Mouse (Mus musculus) limb, embryonic 14.5 days (tissue): ENCODE data around the gene Ubxn4. TPM values are rescaled to one million over a fixed set of nuclear protein-coding genes. Genes with fewer than 3 reads are reported as not detected.

Source experiments
- ATAC-seq: fragments of 200-750 bp; cut with Nextera tagmentation; 2 replicates; pipeline ENCODE4 v1.8.0; 2017; ENCODE audit warnings: low read depth, moderate number of reproducible peaks, moderate TSS enrichment; ENCODE audit not compliant: low FRiP score
- DNase-seq: peaks from one replicate; pipeline ENCODE4 v3.0.0-alpha.2; 2015; ENCODE audit warnings: low spot score
- H3K27ac ChIP-seq: fragments of 300-500 bp; sonication (generic); replicated peaks from 2 replicates; pipeline ENCODE4 v1.5.1; 2014; ENCODE audit warnings: low read depth, mild to moderate bottlenecking, low read length, moderate library complexity, mixed read lengths
- H3K27me3 ChIP-seq: fragments of 300-500 bp; sonication (generic); 2 replicates; pipeline ENCODE4 v1.6.1; 2014; ENCODE audit warnings: low read length, mixed read lengths; ENCODE audit not compliant: control insufficient read depth, insufficient read depth
- H3K36me3 ChIP-seq: fragments of 300-500 bp; sonication (generic); 2 replicates; pipeline ENCODE4 v1.6.1; 2014; ENCODE audit warnings: mild to moderate bottlenecking, low read length, moderate library complexity, mixed read lengths; ENCODE audit not compliant: control insufficient read depth, insufficient read depth
- H3K4me1 ChIP-seq: fragments of 300-500 bp; sonication (generic); 2 replicates; pipeline ENCODE4 v1.6.1; 2014; ENCODE audit warnings: antibody characterized with exemption, low read length, mixed read lengths; ENCODE audit not compliant: control insufficient read depth, insufficient read depth
- H3K4me2 ChIP-seq: fragments of 300-500 bp; sonication (generic); replicated peaks from 2 replicates; pipeline ENCODE4 v1.6.1; 2014; ENCODE audit warnings: low read depth, mild to moderate bottlenecking, low read length, moderate library complexity; ENCODE audit not compliant: severe bottlenecking
- H3K4me3 ChIP-seq: fragments of 300-500 bp; sonication (generic); replicated peaks from 2 replicates; pipeline ENCODE4 v1.5.1; 2014; ENCODE audit warnings: low read length
- H3K9ac ChIP-seq: fragments of 300-500 bp; sonication (generic); 2 replicates; pipeline ENCODE4 v1.6.1; 2014; ENCODE audit warnings: mild to moderate bottlenecking, low read depth, low read length, moderate library complexity; ENCODE audit not compliant: severe bottlenecking
- H3K9me3 ChIP-seq: fragments of 300-500 bp; sonication (generic); 2 replicates; pipeline ENCODE4 v1.6.1; 2016; ENCODE audit warnings: low read length; ENCODE audit not compliant: control insufficient read depth
- POLR2A ChIP-seq: fragments of 200-500 bp; IDR thresholded peaks from 2 replicates; pipeline ENCODE4 v1.8.0; 2012; ENCODE audit warnings: inconsistent platforms, mild to moderate bottlenecking, moderate library complexity, borderline replicate concordance; ENCODE audit not compliant: insufficient read depth, insufficient read length; ENCODE audit errors: extremely low read depth
- WGBS: fragments of 180-500 bp; shearing (Covaris S2); extraction: QIAGEN DNeasy Blood & Tissue Kit; methylation state at CpG from one replicate; pipeline ENCODE4 v1.1.7; 2014; 5-methylcytosine and 5-hydroxymethylcytosine counted together
- microRNA counts: library from miRNA; unstranded; fragments of <30 nt; microRNA quantifications from one replicate; lab custom pipeline; 2016
- microRNA-seq: library from miRNA; unstranded; fragments of <30 nt; microRNA quantifications from one replicate; pipeline ENCODE4, GENCODE M21; 2016
- polyA plus RNA-seq, 2 experiments: library from polyadenylated mRNA; depleted of rRNA in 1 of 2; stranded (reverse) in 1 of 2; unstranded in 1 of 2; fragments of >200 nt; fragmentation: Nextera tagmentation in 1 of 2; extraction: Ambion mirVana in 1 of 2; gene quantifications; 2 replicates each; pipeline versions ENCODE4 v1.2.1 to v1.2.3; 2012 to 2014

Ubxn4 gene
- polyA plus RNA-seq, 2 experiments: 46.5 to 64.0 TPM

GRCm38 (mm10) chr1:128327165-128327564 lies 83.4 kb downstream of the Ubxn4 start:
- Histone ChIP-seq H3K4me3 (no peak overlapping the region), H3K27me3 (no peaks in the 10 kb centered on the region), H3K4me1 (no peaks in the 10 kb centered on the region), H3K9ac (no peak overlapping the region), H3K9me3 (no peaks in the 10 kb centered on the region), H3K36me3 (peaks cover 35% of the 10 kb centered on the region), H3K27ac (no peak overlapping the region), H3K4me2 (no peak overlapping the region)
- WGBS: 94% methylated on average over 1 of the region's 1 CpGs
- ATAC-seq (no peak), DNase-seq (no peak)
- TF ChIP-seq POLR2A: no peak

- no peak for ATAC-seq
Observed at GRCm38 (mm10) chr1:128328218-128328617, 84.5 kb downstream of the Ubxn4 start, which contains the start of gene Lct. Gene Lct (minus strand): TSS chr1:128328318.

More at GRCm38 (mm10) chr1:128328218-128328617, 84.5 kb downstream of the Ubxn4 start, which contains the start of gene Lct:
- Histone ChIP-seq H3K27me3 (no peaks in the 10 kb centered on the region), H3K9ac (no peak within 1 kb of the TSS), H3K9me3 (no peaks in the 10 kb centered on the region), H3K4me2 (no peak within 1 kb of the TSS), H3K27ac (no peak within 1 kb of the TSS), H3K4me1 (no peaks in the 10 kb centered on the region), H3K36me3 (peaks cover 46% of the 10 kb centered on the region), H3K4me3 (no peak within 1 kb of the TSS)
- WGBS: 82% methylated on average over 3 of the region's 3 CpGs
- TF ChIP-seq POLR2A: no peak
- no peak for DNase-seq

MicroRNAs within 50 kb of the gene (microRNA counts, 519-probe panel; counts per million panel counts)
- microRNA mmu-miR-128 (lab: Ali Mortazavi, UCI): 2,939 counts per million, percentile 54 among the panel's probes with 10 or more counts

Small RNA genes lying within 50 kb of the gene (microRNA-seq; reads per million reads assigned to microRNA genes)
- 206 reads per million, percentile 55 among the genes with 10 or more reads in this experiment for gene Mir128-1

Other genes with a start within 250 kb of the Ubxn4 start
- 10.4 and 13.0 TPM in 2 replicates for gene Zranb3, start 140.9 kb upstream of the Ubxn4 start, polyA plus RNA-seq (2012; rRNA removed)
- gene Zranb3, start 140.9 kb upstream of the Ubxn4 start, polyA plus RNA-seq (2014; fragmentation: Nextera tagmentation; extraction: Ambion mirVana): 6.9 and 9.8 TPM in 2 replicates
- 73.2 and 87.4 TPM in 2 replicates for gene R3hdm1, start 140.7 kb upstream of the Ubxn4 start, polyA plus RNA-seq (2012; rRNA removed)
- 66.2 and 75.7 TPM in 2 replicates for gene R3hdm1, start 140.7 kb upstream of the Ubxn4 start, polyA plus RNA-seq (2014; fragmentation: Nextera tagmentation; extraction: Ambion mirVana)
- gene Lct, start 84.4 kb downstream of the Ubxn4 start, polyA plus RNA-seq (2012; rRNA removed): 0.46 and 0.52 TPM in 2 replicates
- gene Lct, start 84.4 kb downstream of the Ubxn4 start, polyA plus RNA-seq (2014; fragmentation: Nextera tagmentation; extraction: Ambion mirVana): 0.12 and 0.17 TPM in 2 replicates
- 124 and 126 TPM in 2 replicates for gene Mcm6, start 115.7 kb downstream of the Ubxn4 start, polyA plus RNA-seq (2012; rRNA removed)
- 193 and 207 TPM in 2 replicates for gene Mcm6, start 115.7 kb downstream of the Ubxn4 start, polyA plus RNA-seq (2014; fragmentation: Nextera tagmentation; extraction: Ambion mirVana)
- 40.9 and 57.0 TPM in 2 replicates for gene Dars, start 173.4 kb downstream of the Ubxn4 start, polyA plus RNA-seq (2012; rRNA removed)
- 86.9 and 88.7 TPM in 2 replicates for gene Dars, start 173.4 kb downstream of the Ubxn4 start, polyA plus RNA-seq (2014; fragmentation: Nextera tagmentation; extraction: Ambion mirVana)